ENCODE assay signal across 22 mouse cellular contexts in the genomic region with DNA sequence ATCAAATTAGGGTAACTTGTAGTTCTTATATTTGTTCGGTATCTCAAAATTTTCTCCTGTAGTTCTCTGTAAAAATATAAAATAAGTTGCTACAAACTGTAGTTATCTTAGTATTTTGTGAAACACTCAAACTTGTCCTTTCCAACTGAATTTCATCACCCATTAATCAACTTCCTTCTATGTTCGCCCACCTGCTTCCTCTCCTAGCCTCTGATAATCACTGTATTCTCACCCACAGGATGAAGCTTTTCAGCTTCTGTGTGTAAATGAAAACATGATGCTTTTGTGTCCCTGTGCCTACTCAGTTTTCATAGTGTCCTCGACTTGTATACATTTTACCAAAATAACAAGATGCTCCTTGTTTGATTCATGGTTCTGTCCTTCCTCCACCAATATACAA.
"Had no signal": no experiment of that assay in that cellular context is flagged by ENCODE, and none has a peak within 500 bp of the region (broad histone marks: within the 10 kb centered on the region; RNA-seq: fewer than 3 reads in every experiment).

No protein-coding gene starts in this region.

- H3K4me3 ChIP-seq: heart, embryonic 10.5 days; heart, embryonic 12.5 days; hindbrain, embryonic 13.5 days; hindbrain, embryonic 15.5 days; kidney, embryonic 15.5 days; limb, embryonic 12.5 days; liver, embryonic 13.5 days; liver, embryonic 15.5 days had no signal

- H3K9ac ChIP-seq: heart, embryonic 12.5 days; hindbrain, embryonic 13.5 days; hindbrain, embryonic 15.5 days; kidney, embryonic 15.5 days; limb, embryonic 12.5 days; liver, embryonic 13.5 days; liver, embryonic 15.5 days had no signal

- DNase-seq: gastrocnemius, postnatal 14 days; gastrocnemius, postnatal 36 days; heart, adult 18-20 months; heart, postnatal 4 days; kidney, adult 11 months; kidney, adult 9 months; kidney, postnatal 14 days; kidney, postnatal 36 days; layer of hippocampus, adult 9-11 months; layer of hippocampus, postnatal 36 days; left cerebral cortex, postnatal 4 days; liver, embryonic 13.5 days had no signal

- H3K4me1 ChIP-seq: heart, embryonic 10.5 days; heart, embryonic 12.5 days; hindbrain, embryonic 13.5 days; hindbrain, embryonic 15.5 days; kidney, embryonic 15.5 days; limb, embryonic 12.5 days; liver, embryonic 13.5 days; liver, embryonic 15.5 days had no signal

- ATAC-seq: hindbrain, postnatal 0 days; intestine, embryonic 16.5 days had no signal

- H3K4me2 ChIP-seq: heart, embryonic 12.5 days; hindbrain, embryonic 13.5 days; hindbrain, embryonic 15.5 days; kidney, embryonic 15.5 days; limb, embryonic 12.5 days; liver, embryonic 13.5 days; liver, embryonic 15.5 days had no signal

- H3K36me3 ChIP-seq: heart, embryonic 10.5 days; heart, embryonic 12.5 days; hindbrain, embryonic 13.5 days; hindbrain, embryonic 15.5 days; kidney, embryonic 15.5 days; limb, embryonic 12.5 days; liver, embryonic 13.5 days; liver, embryonic 15.5 days had no signal

- H3K27ac ChIP-seq: heart, embryonic 10.5 days; hindbrain, embryonic 13.5 days; hindbrain, embryonic 15.5 days; hindbrain, postnatal 0 days; kidney, embryonic 15.5 days; kidney, postnatal 0 days; limb, embryonic 12.5 days; liver, embryonic 13.5 days; liver, embryonic 15.5 days had no signal

- H3K9me3 ChIP-seq: heart, embryonic 10.5 days; heart, embryonic 12.5 days; hindbrain, embryonic 13.5 days; hindbrain, embryonic 15.5 days; kidney, embryonic 15.5 days; limb, embryonic 12.5 days; liver, embryonic 13.5 days; liver, embryonic 15.5 days had no signal

- H3K27me3 ChIP-seq: heart, embryonic 12.5 days; hindbrain, embryonic 13.5 days; hindbrain, embryonic 15.5 days; kidney, embryonic 15.5 days; limb, embryonic 12.5 days; liver, embryonic 13.5 days; liver, embryonic 15.5 days had no signal
